Mouse (Mus musculus): ENCODE measurements around the gene Vps52. TPM values are rescaled to one million over a fixed set of nuclear protein-coding genes. Genes with fewer than 3 reads are reported as not detected.

Vps52 gene
- polyA plus RNA-seq (2017; shearing (Covaris generic)), result 48.6 TPM

DNA sequence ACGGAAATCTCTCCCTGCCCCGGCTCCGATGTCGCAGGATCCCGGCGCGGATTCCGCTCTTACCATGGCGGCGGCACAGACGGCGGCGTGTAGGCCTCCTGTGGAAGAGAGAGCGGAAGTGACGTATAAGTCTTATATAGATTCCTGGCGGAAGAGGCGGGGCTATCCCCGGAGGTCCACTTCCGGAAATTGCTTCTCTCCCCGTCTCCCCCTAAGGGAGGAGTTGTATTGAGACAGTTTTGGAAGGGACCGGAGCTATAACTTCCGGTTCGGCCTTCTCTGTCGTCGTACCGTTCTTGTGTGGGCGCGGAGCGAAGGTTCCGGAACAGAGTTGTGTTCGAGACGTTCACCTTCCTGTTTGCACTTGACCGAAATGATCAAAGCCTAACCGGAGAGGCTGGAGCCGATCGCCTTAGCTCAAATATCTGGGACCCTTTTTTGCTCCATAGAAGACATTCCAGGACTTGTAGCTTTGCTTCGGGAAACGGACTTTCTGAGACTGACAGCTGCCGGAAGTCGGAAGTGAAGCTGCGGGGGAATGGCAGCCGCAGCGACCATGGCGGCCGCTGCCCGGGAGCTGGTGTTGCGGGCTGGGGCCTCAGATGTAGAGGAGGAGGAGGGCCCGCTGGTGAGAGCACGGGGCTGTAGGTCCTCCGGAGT is at the start of gene Vps52, which contains the start of gene Rps18:
Gene Vps52 (plus strand): TSS at position 258 of the 660 bp plus-strand sequence.
Gene Rps18 (minus strand): TSS at position 447 of the 660 bp plus-strand sequence.

DNA sequence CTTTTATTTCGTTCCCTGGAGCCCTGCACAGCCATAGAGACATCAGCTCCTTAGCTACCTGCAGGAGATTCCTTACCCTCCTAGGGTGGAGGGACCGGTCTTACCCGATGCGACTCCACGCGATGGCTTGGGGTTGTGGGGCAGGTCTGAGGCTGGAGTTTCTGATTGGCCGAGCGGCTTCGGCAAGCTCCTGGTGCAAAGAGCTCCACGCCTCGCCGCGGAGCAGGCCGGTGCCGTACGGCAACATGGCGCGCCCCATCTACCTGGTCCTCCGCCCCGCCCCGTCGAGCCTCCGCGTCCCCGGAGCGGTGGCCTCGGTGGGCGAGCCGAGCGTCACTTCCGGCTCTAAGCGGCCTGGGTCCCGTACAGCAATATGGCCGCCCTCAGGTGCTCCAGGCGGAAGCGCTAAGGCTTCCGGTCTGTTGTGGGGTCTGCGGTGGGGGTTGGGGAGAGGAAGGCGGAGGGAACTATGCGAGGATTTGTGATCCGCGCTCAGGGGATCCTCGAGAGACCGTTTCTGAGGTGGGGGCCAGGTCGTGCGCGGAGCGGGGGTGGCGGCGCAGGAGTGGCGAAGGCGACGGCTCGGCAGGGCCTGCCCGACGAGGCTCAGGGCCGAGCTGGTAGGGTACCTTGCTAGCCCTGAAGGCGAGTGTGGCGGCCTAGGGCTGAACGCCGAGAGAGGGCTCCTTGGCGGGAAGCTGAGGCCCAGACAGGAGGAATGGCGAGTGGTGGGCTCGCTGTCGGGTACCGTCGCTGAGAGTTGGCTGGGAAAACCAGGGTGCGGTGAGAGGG is 46.3 kb upstream of the Vps52 start, which contains the start of gene Daxx:
Gene Daxx (plus strand): TSS at position 338 of the 792 bp plus-strand sequence.

DNA sequence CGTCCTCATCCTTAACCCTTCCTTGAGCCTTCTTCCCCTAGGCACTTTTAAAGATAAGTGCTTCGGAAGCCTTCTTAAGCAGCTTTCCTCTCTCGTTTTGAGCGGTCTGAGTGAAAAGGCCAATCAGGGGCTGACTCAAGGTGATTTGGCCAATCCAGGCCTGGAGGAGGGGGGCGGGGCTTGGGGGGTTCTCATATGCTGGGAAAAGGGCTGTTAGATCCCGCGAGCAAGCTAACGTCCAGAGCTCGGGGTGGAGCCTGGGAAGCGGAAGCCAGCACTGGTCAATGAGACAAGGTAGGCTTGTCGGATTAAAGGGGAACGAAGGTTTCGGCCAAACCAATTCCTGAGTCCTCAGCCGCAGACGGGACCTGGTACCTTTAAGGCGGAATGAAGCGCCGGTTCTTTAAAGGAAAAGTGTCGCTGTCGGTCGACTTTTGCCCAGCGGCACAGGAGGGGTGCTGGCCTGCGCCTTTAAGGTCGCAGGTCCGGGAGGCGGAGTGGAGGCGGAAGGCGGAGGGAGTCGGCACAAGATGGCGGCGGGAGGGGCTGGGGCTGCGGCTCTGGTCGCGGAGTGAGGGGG is 39.9 kb upstream of the Vps52 start, which contains the start of the genes Tapbp and Zbtb22:
Gene Tapbp (plus strand): TSS at position 229 of the 580 bp plus-strand sequence.
Gene Zbtb22 (plus strand): TSS at position 234 of the 580 bp plus-strand sequence.

DNA sequence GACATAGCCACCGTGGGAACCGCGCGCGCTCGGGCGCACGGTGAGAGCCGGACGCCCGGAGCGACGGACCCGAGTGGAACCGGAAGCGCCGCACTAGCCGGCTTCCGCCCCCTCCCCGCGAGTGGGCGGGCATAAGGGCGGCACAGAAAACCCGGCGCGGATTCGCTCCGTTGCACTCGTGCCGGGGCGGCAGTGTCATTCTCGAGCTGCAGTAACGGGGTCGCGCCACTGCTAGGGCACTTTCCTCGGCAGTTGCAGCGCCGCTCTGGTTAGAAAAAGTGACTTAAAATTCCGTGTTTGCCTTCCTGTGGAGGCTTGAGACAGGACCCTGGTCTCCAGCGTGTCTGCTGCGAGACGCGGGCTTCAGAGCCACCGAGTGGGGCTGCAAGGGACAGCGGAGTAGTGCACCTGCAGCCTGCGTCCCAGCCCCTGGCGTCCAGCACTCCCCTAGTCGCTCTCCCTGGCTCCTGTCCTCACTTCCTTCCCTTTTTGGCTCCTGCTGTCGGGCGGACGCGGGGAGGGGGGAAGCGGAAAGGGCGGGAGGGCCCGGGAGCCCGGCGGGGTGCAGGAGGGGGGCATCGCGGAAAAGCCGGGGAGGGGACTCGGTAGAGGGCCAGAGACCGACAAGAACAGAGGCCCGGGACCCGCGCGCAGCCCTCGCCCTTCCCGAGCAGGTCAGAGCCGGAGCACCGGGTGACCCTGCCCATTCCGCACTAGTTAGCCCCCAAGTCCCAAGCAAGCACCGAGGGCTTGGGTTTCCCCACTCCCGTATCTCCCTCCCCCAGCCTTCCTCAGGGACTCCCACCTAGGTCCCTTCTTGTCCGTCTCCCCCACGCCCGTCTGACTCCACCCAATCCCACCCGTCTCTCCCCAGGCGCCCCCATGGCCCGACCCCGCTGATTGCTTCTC is 26.0 kb upstream of the Vps52 start, which contains the start of gene Rgl2:
Gene Rgl2 (plus strand): TSS at position 173 of the 909 bp plus-strand sequence.

DNA sequence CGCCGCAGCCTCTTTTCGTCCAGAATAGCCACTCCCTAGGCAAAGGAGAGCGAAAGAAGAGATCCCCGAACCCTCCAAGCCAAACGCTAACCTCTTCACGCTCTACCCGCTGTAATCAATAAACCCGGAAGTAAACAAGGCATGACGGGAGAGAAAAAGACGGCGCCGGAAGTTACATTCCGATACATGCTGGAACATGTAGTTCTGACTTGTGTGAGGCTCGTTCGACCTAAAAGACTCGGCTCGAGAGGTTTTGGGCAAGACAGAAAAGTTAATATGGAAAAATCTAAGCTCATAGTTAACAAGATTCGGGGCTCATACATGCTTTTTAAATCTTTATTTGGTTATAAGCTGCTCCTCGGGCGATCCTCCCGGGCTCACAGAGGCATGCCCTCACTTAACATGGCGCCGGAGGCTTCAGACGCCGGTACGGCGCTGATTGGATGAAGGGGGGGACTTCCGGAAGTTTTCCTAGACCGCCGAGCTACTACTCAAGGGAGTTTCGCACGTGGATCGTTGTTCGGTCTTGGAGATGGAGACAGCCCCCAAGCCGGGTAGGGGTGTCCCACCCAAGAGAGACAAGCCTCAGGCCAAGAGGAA is 15.3 kb upstream of the Vps52 start, which contains the start of the genes Pfdn6 and Wdr46:
Gene Pfdn6 (minus strand): TSS at position 138 of the 600 bp plus-strand sequence.
Gene Wdr46 (plus strand): TSS at position 455 of the 600 bp plus-strand sequence.

DNA sequence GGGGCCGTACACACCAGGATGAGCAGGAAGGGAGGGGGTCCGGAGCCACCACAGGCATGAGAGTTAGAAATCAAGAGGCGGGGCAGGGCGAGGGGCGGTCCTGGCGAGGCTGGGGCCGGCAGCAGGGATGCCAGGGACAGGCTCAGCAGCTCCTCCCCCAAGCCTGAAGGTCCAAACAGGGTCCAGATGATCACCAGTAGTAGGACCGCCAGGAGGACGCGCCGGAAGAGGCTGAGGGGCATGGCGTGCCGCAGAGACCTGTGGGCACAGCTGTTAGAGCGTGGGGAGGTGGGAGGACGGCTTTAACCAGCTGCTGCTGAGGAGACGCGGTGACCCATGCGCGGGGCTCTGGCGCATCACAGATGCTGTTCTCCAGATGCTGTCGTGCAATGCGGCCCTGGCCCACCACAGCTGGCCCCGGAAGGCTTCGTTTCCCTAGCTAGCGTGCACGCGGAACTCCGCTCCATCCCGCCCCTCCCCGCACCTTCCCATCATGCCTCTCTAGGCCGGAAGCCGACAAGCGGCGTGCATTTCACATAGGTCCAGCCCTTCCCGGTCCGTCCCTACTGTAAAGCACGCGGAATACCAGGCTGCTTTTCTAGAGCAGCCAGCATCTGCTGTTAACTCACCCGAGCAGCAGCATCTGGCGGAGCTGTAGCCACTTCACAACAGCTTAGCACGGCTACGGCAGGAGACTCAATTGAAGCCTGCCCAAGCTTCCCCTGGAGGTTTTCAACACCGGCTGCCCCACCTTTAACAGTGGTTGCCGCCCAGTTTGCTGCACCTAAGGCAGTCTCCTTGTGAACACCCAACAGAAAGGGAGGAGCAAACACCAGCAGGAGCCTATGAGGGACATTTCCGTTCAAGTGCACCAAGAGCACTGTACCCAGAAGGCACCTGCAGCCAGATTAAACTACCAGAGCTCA is 4.3 kb upstream of the Vps52 start, which contains the start of gene B3galt4:
Gene B3galt4 (minus strand): TSS at position 468 of the 926 bp plus-strand sequence.

DNA sequence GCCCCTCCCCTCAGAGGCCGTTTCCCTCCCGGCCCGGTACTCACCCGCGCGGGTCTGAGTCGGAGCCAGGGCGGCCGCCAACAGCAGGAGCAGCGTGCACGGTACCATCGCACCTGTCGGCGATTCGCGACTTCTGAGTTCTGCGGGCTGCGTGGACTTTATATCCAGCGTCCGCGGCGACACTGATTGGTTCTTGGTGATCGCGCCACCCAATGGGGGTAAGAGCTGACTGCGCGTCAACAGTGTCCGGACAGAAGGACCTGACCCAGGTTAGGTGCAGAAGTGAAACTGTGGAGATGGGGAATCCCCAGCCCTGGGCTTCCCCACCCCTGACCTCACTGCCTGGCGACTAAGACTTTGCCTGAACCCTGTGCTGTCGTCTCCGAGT is 44.5 kb downstream of the Vps52 start, which contains the start of gene H2-K1:
Gene H2-K1 (minus strand): TSS at position 198 of the 388 bp plus-strand sequence.

Other genes with a start within 250 kb of the Vps52 start
- 85.9 TPM for gene March2, start 237.1 kb upstream of the Vps52 start, polyA plus RNA-seq (2017; shearing (Covaris generic))
- gene Rab11b, start 195.3 kb upstream of the Vps52 start, polyA plus RNA-seq (2017; shearing (Covaris generic)), result 315 TPM
- gene Angptl4, start 174.0 kb upstream of the Vps52 start, polyA plus RNA-seq (2017; shearing (Covaris generic)), result 0.39 TPM
- gene Kank3, start 145.3 kb upstream of the Vps52 start, polyA plus RNA-seq (2017; shearing (Covaris generic)), result 2.5 TPM
- gene Rps28, start 131.2 kb upstream of the Vps52 start, polyA plus RNA-seq (2017; shearing (Covaris generic)), result 1,034 TPM
- 205 TPM for gene Ndufa7, start 131.2 kb upstream of the Vps52 start, polyA plus RNA-seq (2017; shearing (Covaris generic))
- 16.6 TPM for gene Cd320, start 112.7 kb upstream of the Vps52 start, polyA plus RNA-seq (2017; shearing (Covaris generic))
- not detected for gene Gm7029, start 82.0 kb upstream of the Vps52 start, polyA plus RNA-seq (2017; shearing (Covaris generic))
- gene Kifc1, start 65.2 kb upstream of the Vps52 start, polyA plus RNA-seq (2017; shearing (Covaris generic)), result 2.4 TPM
- 3.3 TPM for gene Platr17, start 50.7 kb upstream of the Vps52 start, polyA plus RNA-seq (2017; shearing (Covaris generic))
- 58.7 TPM for gene Daxx, start 46.4 kb upstream of the Vps52 start, polyA plus RNA-seq (2017; shearing (Covaris generic))
- gene Tapbp, start 39.9 kb upstream of the Vps52 start, polyA plus RNA-seq (2017; shearing (Covaris generic)), result 359 TPM
- 18.9 TPM for gene Zbtb22, start 39.9 kb upstream of the Vps52 start, polyA plus RNA-seq (2017; shearing (Covaris generic))
- gene Rgl2, start 26.3 kb upstream of the Vps52 start, polyA plus RNA-seq (2017; shearing (Covaris generic)), result 91.0 TPM
- gene Pfdn6, start 15.5 kb upstream of the Vps52 start, polyA plus RNA-seq (2017; shearing (Covaris generic)), result 83.7 TPM
- 38.7 TPM for gene Wdr46, start 15.2 kb upstream of the Vps52 start, polyA plus RNA-seq (2017; shearing (Covaris generic))
- gene B3galt4, start 4.3 kb upstream of the Vps52 start, polyA plus RNA-seq (2017; shearing (Covaris generic)), result 7.9 TPM
- 2,421 TPM for gene Rps18, start 189 bp downstream of the Vps52 start, polyA plus RNA-seq (2017; shearing (Covaris generic))
- gene H2-K1, start 44.5 kb downstream of the Vps52 start, polyA plus RNA-seq (2017; shearing (Covaris generic)), result 13,966 TPM
- 29.5 TPM for gene Ring1, start 68.9 kb downstream of the Vps52 start, polyA plus RNA-seq (2017; shearing (Covaris generic))
- 238 TPM for gene H2-Ke6, start 72.2 kb downstream of the Vps52 start, polyA plus RNA-seq (2017; shearing (Covaris generic))
- 112 TPM for gene Slc39a7, start 75.9 kb downstream of the Vps52 start, polyA plus RNA-seq (2017; shearing (Covaris generic))
- gene Rxrb, start 76.0 kb downstream of the Vps52 start, polyA plus RNA-seq (2017; shearing (Covaris generic)), result 85.3 TPM
- gene Col11a2, start 83.6 kb downstream of the Vps52 start, polyA plus RNA-seq (2017; shearing (Covaris generic)), result 0.94 TPM
- 6.3 TPM for gene H2-Oa, start 136.5 kb downstream of the Vps52 start, polyA plus RNA-seq (2017; shearing (Covaris generic))
- 18.9 TPM for gene H2-DMa, start 163.7 kb downstream of the Vps52 start, polyA plus RNA-seq (2017; shearing (Covaris generic))
- gene Brd2, start 166.8 kb downstream of the Vps52 start, polyA plus RNA-seq (2017; shearing (Covaris generic)), result 276 TPM
- gene H2-DMb2, start 187.5 kb downstream of the Vps52 start, polyA plus RNA-seq (2017; shearing (Covaris generic)), result 0.97 TPM
- not detected for gene H2-DMb1, start 197.3 kb downstream of the Vps52 start, polyA plus RNA-seq (2017; shearing (Covaris generic))
- 199 TPM for gene Tap1, start 231.7 kb downstream of the Vps52 start, polyA plus RNA-seq (2017; shearing (Covaris generic))
- gene Psmb9, start 232.0 kb downstream of the Vps52 start, polyA plus RNA-seq (2017; shearing (Covaris generic)), result 260 TPM
- gene Psmb8, start 241.9 kb downstream of the Vps52 start, polyA plus RNA-seq (2017; shearing (Covaris generic)), result 610 TPM
- 230 TPM for gene Tap2, start 247.7 kb downstream of the Vps52 start, polyA plus RNA-seq (2017; shearing (Covaris generic))